Mouse (Mus musculus): Measurements from ENCODE around the gene Ccdc73.
"Not testable (repeated sequence)": the region's sequence is repeated elsewhere in the genome, so short reads cannot be mapped to it uniquely, and the experiment has no call there.

Gene Ccdc73

DNA sequence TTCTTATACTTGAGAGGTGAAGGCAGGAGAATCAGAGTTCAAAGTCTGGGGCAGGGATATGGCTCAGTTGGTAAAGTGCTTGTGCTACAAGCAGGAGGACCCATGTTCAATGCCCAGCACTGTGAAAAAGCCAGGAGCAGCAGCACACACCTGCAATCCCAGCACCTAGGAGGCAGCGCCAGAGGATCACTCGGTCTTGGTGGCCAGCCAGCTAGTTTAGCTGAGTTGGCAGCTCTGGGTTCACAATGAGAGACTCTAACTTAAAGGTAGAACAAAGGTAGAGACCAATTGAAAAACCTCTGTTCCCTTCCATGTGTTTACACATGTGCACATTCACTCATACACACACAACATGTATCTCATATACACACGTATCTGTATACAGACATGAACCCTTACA is 1.5 kb downstream of the Ccdc73 start:
- no peak for DNase-seq (ENCODE audit: low spot score in 2 of 2)

DNA sequence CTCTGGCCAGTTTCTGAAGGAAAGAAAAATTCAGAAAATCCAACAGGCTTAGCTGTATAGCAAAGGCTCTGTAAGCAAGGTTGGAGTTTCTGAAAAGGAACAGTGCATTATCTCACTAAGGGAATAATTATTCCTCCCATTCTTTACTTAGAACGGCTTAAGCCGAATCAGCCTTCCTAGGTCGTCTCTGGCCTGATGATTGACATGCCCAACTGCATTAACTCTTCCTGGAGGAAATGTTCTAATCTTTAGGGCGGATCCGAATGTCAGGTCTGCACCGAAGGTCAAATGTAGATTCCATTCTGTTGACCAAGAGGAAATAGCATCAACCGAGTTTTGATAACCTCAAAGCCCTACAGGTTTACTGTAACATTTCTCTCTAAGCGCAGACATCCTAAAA is 11.2 kb downstream of the Ccdc73 start:
- no peak for DNase-seq (ENCODE audit: low spot score in 2 of 2)

DNA sequence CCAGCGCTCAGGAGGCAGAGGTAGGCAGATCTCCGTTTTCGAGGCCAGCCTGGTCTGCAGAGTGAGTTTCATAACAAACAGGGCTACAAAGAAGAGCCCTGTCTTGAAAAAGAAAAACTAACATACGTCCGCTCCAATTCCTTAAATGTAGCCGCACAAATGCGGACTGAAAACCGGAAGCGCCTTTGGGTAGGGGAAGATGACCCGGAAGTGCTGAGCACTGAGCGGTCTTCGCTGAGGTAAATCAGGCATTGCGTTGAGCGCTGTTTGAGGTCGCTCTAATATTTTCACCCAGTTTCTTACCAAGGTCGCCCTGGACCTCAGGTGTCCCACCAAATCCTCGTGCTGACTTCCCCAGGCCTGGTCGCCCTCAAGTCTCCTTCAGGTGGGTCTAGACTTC is 18.5 kb downstream of the Ccdc73 start:
- no peak for DNase-seq (ENCODE audit: low spot score in 2 of 2)

DNA sequence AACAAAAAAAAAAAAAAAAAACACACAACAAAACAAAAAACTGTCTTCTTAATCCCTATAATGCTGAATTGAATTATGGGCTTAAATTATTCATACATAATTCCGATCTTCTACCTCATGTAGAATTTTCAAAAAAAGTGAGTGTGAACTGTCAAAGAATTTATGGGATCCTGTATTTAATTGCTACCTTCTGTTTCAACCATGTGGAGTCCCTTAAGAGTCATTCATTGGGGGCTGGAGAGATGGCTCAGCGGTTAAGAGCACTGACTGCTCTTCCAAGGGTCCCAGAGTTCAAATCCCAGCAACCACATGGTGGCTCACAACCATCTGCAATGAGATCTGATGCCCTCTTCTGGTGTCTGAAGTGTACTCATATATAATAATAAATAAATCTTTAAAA is 19.7 kb downstream of the Ccdc73 start:
- DNase-seq (ENCODE audit: low spot score in 2 of 2): not testable (repeated sequence)

DNA sequence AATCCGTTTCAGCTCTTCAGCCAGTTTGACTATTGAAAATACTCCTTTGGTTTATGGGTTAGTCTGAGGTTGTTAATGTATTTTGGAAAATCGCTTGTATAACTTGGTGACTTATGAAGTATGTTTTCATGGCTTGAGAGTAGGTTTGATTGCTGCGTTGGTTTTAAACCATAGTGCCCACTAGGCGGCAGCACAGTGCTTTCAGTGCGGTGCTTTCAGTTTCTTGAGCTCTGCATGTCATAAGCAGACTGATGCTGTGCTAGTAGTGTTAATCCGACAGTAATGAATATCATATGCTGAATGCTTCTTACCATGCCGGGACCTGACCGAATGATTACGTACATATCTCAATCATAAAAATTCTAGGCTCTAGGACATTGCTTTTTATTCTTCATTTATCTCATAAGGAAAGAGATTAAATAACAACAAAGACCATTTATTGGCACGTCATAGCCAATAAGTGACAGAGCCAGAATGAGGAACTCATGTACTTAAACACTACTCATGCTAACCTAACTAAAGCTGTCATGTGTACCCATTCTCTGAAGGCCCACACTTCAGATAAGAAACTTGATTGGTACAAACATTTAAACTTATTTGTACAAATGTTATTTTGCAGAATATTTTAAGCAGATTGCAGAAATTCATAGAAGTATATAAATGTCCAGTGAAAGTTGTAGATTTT is 20.4 kb downstream of the Ccdc73 start:
- peak; percentile 57 to 59 for DNase-seq (ENCODE audit: low spot score in 2 of 2)

DNA sequence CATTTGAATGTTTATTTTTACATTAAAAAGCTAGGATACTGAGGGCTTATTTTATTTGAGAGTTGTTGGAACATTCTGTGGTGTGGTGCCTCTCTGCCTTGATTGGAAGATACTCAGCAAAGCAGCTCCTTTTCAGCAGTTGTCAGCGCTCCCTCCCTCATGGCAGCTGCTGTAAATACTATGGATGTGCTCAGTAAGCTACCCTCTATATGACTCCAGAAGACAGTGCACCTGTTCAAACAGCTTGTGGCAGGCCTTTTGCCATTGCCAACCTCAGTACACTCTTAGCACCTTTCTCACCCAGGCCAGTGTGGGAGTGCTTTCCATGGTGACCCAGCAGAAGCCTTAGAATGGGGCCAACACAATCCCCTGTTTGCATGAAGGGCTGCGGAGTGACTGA is 32.4 kb downstream of the Ccdc73 start:
- DNase-seq (ENCODE audit: low spot score in 2 of 2): no peak

DNA sequence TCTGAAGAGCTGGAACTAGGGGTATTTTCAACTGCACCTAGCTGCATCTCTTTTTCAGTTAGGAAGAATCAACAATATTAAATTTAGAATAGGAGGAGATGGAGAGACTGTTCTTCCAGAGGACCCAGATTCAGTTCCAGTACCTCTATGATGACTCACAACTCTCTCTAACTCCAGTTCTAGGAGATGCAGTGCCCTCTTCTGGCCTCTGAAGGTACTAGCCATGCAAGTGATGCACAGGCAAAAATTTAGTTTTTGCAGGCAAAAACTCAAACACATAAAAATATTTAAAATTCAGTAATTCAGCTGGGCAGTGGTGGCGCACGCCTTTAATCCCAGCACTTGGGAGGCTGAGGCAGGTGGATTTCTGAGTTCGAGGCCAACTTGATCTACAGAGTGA is 48.1 kb downstream of the Ccdc73 start:
- DNase-seq (ENCODE audit: low spot score in 2 of 2): no peak

DNA sequence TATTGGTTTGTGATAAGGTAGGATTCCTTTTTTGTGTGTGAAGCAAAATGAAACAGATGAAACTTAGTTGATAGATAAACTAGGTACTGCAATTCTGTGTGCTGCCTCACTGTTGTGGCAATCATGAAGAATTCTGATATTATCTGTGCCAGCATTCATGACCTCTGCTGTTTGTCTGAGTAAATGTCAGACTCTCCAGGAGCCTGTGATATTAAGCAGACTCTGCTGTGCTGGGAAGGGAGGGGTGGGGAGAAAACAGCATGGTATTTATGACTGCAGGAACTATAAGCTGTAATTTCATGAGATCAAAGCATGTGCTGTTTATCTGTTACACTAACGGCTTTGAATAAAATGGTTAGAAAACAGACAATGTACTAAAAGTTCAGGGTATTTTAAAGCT is 96.9 kb downstream of the Ccdc73 start:
- no peak for DNase-seq (ENCODE audit: low spot score in 2 of 2)

DNA sequence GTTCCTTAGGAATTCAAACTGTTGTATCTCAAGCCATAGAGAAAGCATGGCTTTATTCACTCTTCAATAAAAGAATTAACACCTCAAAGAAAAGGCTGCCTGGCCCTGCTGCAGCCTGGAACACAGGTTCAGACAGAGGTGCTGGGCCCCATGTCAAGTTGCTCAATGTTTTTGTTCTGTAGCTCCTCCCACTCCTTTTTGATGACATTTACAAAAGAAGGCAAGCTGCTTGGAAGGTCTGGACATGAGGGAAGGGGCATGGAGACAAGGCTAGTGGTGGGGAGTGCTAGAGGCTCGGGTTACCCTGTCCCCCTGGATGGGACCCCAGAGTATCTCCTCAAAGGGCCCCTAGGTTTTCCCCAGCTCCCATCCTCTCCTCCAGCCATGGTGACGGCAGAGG is 114.1 kb downstream of the Ccdc73 start:
- no peak for DNase-seq (ENCODE audit: low spot score in 2 of 2)

DNA sequence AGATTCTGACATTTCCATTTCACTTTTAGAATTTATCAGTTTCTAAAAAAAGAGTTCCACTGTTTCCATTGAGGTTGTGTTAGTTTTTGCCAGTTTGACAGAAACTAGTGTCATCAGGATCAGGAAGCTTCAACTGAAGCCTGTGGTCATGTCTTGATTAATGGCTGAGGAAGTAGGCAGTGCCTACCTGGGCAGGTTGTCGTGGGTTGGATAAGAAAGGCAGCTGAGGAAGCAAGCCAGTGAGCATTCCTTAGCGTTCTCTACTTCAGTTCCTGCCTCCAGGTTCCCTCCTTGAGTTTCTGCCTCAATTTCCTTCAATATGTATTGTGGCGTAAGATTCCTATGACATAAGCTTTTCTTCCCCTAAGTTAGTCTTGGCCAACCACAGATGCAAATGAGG is 118.2 kb downstream of the Ccdc73 start:
- no peak for DNase-seq (ENCODE audit: low spot score in 2 of 2)

DNA sequence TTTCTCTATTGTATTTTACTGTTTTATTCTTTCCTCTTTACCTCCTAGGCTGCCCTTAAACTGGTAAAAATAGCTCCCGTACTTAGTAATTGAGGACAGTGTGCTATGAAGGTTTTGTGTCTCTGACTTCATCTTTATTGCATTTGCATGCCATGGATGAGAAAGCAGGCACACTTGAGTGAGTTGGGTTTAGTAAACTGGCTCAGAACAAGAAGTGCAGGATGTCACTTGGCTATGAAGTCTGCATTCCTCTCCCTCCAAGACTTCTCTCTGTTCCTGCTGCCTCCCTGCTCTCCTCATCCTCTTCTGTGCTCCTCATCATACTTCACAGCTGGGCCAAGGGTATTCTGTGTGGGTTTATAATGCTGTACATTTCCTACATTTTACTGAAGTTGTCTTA is 121.4 kb downstream of the Ccdc73 start:
- DNase-seq (ENCODE audit: low spot score in 2 of 2): no peak

DNA sequence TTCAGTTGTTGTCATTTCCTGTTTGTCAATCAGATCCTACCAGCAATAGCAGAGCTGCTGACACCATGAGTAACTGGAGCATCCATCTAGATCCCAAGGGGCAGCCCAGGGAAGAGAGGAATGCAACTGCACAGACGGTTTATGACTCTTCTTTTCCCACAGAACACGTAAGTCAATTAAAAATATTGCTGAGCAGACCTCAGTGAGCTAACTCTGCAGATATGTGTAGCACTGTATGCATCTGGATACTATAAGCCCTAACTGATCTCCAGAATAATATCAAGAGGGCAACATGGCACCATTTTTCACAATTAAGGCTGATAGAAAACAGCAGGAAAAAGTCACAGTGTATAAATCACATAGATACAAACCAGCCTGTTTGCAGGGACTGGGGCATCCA is 126.8 kb downstream of the Ccdc73 start:
- DNase-seq (ENCODE audit: low spot score in 2 of 2): no peak

DNA sequence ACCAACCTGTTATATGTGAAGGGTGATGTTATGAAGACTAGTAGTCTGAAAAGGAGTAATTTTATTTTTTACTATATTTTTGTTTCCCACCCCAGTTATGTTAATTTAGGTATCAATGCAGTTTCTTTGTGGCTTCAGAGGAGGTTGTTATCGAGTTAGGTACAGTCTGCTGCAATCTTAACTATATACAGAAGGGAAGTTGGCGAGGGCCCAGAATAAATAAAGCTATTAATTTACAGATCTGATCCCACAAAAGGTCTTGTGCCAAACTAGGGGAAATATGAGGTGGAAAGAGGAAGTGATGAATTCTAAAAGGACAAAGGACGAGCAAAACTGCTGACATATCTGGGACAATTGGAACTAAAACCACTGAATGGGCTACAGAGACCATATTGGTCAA is 128.6 kb downstream of the Ccdc73 start:
- no peak for DNase-seq (ENCODE audit: low spot score in 2 of 2)

DNA sequence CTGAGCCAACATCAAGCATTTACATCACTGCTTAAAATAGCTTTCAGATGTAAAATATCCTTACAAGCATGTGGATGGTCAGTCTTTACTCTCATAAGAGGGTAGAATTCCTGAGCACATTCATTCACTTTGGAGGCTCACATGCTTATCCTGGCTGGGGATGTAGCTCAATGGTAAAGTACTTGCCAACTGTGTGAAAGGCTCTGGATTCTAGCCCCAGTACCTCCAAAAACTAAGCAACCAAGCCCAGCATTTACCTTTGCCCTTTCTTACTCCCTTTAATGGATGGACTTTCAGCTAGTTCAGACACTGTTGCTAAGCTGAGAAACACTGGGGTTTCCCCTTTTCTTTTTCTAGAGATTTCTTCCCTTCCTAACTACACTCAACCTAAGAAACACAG is 139.6 kb downstream of the Ccdc73 start:
- DNase-seq (ENCODE audit: low spot score in 2 of 2): no peak

DNA sequence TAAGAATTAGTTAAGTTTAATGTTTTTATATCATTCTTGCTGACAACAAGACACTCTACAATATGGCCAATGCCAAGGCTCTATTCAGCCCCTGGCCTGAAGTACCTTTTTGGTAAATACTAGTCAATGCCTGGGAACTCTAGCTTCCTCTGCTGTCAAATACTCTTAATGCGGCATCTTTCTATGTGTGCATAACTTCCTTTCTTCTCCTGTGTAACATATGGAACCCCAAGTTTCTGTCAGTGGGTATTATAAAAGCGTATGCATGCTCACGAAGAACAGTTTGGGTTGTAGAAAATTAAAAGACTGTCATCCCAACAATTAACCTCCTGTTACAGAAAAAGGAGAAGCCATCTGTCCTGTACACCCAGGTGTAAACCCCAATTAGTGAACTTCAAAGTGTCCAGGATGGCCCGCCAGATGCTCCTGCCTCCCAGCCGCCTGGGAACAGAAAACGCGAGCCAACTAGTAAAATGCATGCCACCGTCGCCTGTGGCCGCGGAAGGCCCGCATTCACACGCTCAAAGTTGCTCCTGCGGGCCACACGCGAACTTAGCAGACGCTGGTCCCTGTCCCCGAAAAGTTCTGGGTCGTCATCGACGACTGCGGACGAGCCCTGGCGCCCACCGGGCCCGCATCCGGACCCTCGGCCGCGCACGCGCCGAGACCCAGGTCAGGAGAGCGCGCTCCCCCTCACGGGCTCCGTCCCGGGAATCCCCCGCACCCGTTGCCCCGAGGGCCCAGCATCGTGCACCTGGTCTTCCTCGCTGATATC is 148.8 kb downstream of the Ccdc73 start:
- DNase-seq (ENCODE audit: low spot score in 2 of 2): peak in 1 of 2 experiments; percentile 3

DNA sequence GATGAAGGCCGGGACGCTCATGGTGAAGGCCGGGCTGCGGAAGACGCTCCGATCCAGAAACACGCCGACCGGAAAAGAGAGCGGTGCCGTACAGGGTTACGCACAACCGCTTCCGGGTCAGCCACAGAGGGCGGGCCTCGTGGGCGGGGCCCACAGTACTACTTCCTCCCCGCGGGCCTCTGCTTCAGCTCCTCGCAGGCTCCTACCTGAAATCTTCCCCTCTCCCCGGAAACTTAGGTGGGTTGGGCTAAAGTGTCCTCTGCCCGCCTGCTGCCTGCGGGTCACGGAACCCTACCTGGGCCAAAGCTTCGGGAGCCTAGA is 149.3 kb downstream of the Ccdc73 start, which contains the start of gene Eif3m:
Gene Eif3m, minus strand, starts transcription at position 114 of the 321 bp plus-strand sequence.
- peak; percentile 93 to 95 for DNase-seq (ENCODE audit: low spot score in 2 of 2)

DNA sequence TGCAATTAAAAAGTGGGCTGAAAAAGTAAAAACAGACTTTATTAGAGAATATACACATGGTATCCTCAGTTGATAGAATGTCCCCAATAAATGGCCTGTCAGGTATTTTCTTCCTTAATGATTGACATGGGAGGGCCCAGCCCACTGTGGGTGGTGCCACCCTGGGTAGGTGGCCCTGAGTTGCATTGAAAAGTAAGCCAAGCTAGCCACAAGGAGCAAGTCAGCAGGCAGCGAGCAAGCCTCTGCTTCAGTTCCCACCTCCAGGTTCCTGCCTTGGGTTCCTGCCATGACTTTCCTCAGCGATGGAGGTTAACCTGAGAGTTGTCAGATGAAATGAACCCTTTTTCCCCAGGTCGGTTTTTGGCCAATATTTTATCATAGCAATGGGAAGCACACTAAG is 150.2 kb downstream of the Ccdc73 start:
- DNase-seq (ENCODE audit: low spot score in 2 of 2): no peak

DNA sequence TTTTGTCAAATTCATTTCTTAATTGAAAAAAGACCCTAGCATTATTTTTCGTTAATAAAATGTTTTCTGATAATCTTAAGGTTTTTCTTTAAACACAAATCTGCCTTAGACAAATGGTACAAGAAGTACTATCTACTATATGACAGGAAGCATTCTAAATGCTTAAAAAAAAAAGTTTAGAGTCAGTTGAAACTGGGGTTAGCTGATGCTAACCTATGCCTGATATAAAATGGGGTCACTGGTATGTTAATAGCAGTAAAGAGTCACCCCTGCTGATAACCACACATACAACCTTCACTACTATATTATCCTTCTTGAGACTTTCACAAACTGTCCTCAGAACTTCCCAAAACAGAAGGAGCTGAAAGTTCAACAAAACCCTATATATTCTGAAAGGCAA is 151.9 kb downstream of the Ccdc73 start:
- no peak for DNase-seq (ENCODE audit: low spot score in 2 of 2)

DNA sequence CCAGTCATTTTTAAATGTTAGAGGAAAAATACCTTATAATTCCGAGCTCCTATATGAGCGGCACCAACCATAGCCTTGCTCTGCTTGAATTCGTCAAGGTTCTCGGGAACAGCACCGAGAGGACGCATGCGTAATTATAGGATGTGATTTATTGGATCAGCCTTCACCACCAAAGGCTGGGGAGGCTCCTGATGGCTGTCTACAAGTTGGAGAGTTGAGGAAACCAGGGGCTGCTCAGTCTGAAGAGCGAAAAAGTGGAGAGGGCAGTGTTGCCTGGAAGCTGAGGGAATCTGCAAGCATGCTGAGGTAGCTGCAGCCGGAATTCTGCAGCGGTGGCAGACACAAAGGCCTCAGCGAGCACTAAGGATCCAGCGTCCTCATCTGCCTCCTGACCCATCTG is 153.7 kb downstream of the Ccdc73 start:
- no peak for DNase-seq (ENCODE audit: low spot score in 2 of 2)

DNA sequence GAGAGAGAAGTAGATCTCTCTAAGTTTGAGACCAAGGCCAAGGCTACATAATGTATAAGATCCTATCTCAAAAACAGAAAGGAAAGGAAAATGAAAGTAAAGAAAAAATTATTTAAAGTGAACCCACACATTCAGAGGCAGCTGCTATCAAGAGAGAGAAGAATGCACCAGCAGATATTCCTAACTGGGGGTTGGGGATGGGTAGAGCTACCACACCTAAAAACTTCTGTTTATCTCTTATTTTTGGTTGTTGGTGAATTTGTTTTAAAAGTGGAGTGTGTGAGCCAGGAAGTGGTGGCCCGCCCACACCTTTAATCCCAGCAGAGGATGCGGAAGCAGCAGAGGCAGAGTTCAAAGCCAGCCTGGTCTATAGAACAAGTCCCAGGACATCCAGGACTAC is 154.2 kb downstream of the Ccdc73 start:
- no peak for DNase-seq (ENCODE audit: low spot score in 2 of 2)

DNA sequence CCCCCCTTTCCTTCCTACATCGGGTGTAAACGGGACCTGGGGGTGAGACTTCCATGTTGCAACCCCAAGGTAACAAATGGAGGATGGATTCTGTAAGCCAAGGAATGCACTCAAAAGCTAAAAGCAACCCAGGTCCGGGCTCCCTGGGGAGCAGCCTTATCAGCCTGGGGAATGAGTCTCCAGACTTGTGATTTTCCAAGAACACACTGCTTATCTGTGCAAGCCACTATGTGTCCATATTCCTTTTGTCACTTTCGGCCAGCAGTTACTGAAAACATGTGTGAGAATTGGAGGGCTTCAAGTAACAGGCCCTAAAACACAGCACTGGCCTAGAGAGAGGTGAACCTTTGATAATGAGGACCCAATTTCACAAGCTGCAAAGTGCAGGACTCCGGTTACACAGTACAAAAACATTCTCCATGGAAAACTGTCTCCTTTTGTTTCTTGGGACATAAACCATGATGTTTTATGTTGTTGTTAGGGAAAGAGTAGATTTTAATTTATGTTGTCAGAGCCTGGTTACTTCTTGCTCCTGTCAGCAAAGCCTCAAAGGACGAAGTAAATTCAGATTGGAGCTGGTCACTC is 155.5 kb downstream of the Ccdc73 start:
- no peak for DNase-seq (ENCODE audit: low spot score in 2 of 2)

DNA sequence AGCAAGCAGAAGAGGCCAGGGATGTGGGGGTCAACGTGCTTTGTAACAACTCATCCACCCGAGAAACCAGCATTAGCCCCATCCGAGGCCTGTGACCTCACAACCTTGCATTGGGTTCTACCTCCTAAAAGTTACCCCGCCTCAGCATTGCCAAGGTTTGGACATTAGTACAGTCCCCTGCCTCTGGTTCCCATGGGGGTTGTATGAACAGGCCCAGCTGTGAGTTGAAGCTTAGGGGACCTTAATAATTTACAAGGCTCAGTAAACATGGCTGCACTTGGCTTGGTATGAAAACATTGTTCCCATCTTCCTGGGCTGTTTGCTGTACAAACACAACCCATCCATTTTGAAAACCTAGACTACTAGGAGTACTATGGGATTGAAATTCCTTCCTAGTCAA is 156.2 kb downstream of the Ccdc73 start:
- no peak for DNase-seq (ENCODE audit: low spot score in 2 of 2)

DNA sequence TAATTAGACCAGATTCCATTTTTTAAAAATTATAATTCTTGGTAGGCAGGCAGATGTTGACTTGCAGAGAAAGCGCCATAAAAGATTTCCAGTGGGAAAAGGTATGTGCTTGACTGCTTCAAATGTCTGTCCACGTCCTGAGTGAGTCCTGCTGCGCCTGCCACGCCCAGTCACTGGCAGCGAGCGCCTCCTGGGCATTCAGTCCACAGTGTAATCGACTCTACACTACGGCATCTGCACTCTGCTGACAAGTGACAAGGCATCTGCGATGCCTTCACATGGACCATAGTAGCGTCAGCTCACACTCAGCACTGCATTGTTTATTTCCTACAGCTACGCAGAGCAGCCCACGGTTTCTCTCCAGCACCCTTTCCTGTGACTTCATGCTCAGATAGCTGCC is 158.0 kb downstream of the Ccdc73 start:
- DNase-seq (ENCODE audit: low spot score in 2 of 2): not testable (repeated sequence)

All from urinary bladder, adult 18-20 months (tissue).